Mouse (Mus musculus) adrenal gland, postnatal 36 days (tissue): Measurements from ENCODE around the gene Myh3. TPM values are rescaled to one million over a fixed set of nuclear protein-coding genes. Genes with fewer than 3 reads are reported as not detected.

Source experiments
- DNase-seq, 2 experiments: peaks; one replicate each; pipeline ENCODE4 v3.0.0; 2021; ENCODE audit warnings: mixed read lengths in 1 of 2
- microRNA-seq: library from miRNA; unstranded; fragments of <30 nt; microRNA quantifications from one replicate; pipeline ENCODE4 v1.2.0, GENCODE M21; 2021
- total RNA-seq, 2 experiments: library from RNA; stranded (reverse); gene quantifications; 2 replicates each; pipeline ENCODE4 v1.2.3; 2021

Myh3 gene
- total RNA-seq, 2 experiments from 2014 or later = 0.03 to 0.07 TPM

GRCm38 (mm10) chr11:67144559-67145265, 66.6 kb downstream of the Myh3 start:
- DNase-seq = no peak

- DNase-seq = no peak
Measured at GRCm38 (mm10) chr11:67145482-67146408, 67.6 kb downstream of the Myh3 start.

- no peak for DNase-seq
Measured at GRCm38 (mm10) chr11:67146409-67147282, 68.5 kb downstream of the Myh3 start.

GRCm38 (mm10) chr11:67147283-67147921, 69.3 kb downstream of the Myh3 start:
- no peak for DNase-seq

- no peak for DNase-seq
Measured at GRCm38 (mm10) chr11:67148286-67149012, 70.3 kb downstream of the Myh3 start.

- DNase-seq = no peak
Measured at GRCm38 (mm10) chr11:67150237-67150636, 72.1 kb downstream of the Myh3 start.

GRCm38 (mm10) chr11:67151159-67151558, 73.1 kb downstream of the Myh3 start:
- no peak for DNase-seq

Small RNAs within 50 kb of the gene (microRNA-seq; reads per million reads assigned to microRNA genes)
- gene Mir6923 = not detected

Other genes with a start within 250 kb of the Myh3 start
- gene Pirt, start 166.3 kb upstream of the Myh3 start, total RNA-seq = 1 to 10 TPM; 6.9 to 7.9 TPM
- gene Tmem238l, start 121.7 kb upstream of the Myh3 start, total RNA-seq = not detected
- 10 to 100 TPM in 1 of 2 experiments, 1 to 10 TPM in 1; 5.8 to 10.2 TPM for gene Tmem220, start 53.1 kb upstream of the Myh3 start, total RNA-seq
- gene Adprm, start 25.7 kb upstream of the Myh3 start, total RNA-seq = 10 to 100 TPM; 22.3 to 22.4 TPM
- 10 to 100 TPM; 21.9 to 22.4 TPM for gene Sco1, start 25.6 kb upstream of the Myh3 start, total RNA-seq
- gene Myh2, start 92.7 kb downstream of the Myh3 start, total RNA-seq = under 1 TPM in 1 of 2 experiments, not detected in 1; 0.20 TPM
- under 1 TPM; 0.10 to 0.20 TPM for gene Myh1, start 121.8 kb downstream of the Myh3 start, total RNA-seq
- gene Myh4, start 159.7 kb downstream of the Myh3 start, total RNA-seq = not detected
- not detected for gene Myh8, start 198.8 kb downstream of the Myh3 start, total RNA-seq
- not detected for gene Myh13, start 243.4 kb downstream of the Myh3 start, total RNA-seq